In genomic region chr2:180173163-180173562, GRCm38 (mm10) we compare ENCODE assay signal across 8 mouse cellular contexts. TPM values are rescaled to one million over a fixed set of nuclear protein-coding genes. Genes with fewer than 3 reads are reported as not detected.
DNase-seq lines count a peak whose midpoint lies in the region; ATAC-seq and TF ChIP-seq lines count a peak whose summit lies in the region.

No protein-coding gene starts in this region.

- no peak for DNase-seq in heart, adult 8-10 months (ENCODE audit: low spot score)
- DNase-seq in forebrain, embryonic 14.5 days (ENCODE audit: low spot score): no peak
- no peak for DNase-seq in natural killer cell, adult 2 months (ENCODE audit: low spot score in 2 of 2)
- no peak for DNase-seq in gastrocnemius, adult 18-20 months (ENCODE audit: low spot score)
- no peak for DNase-seq in adrenal gland, adult 18-20 months (ENCODE audit: low spot score in 2 of 2)

- H3K27me3 ChIP-seq in heart, embryonic 12.5 days (replicated peaks): no peaks in the 10 kb centered on the region
- no peaks in the 10 kb centered on the region for H3K27me3 ChIP-seq in ES-Bruce4 (ENCODE audit: control insufficient read depth, insufficient read depth, low read length, poor library complexity, severe bottlenecking)
- no peaks in the 10 kb centered on the region for H3K27me3 ChIP-seq in forebrain, embryonic 14.5 days (replicated peaks; ENCODE audit: control insufficient read depth, insufficient read depth, low read length)
- H3K27me3 ChIP-seq in liver, embryonic 16.5 days (ENCODE audit: control insufficient read depth, insufficient read depth, low read depth, low read length): no peaks in the 10 kb centered on the region

- H3K4me3 ChIP-seq in heart, embryonic 12.5 days: peak overlapping the region; percentile 99
- no peak overlapping the region for H3K4me3 ChIP-seq in ES-Bruce4 (ENCODE audit: low read depth, low read length)
- H3K4me3 ChIP-seq in forebrain, embryonic 14.5 days (ENCODE audit: low read depth, low read length): no peak overlapping the region; the same call in 1 of the 2 replicates
- H3K4me3 ChIP-seq in liver, embryonic 16.5 days (ENCODE audit: low read depth, low read length): peak overlapping the region; percentile 97

- peak; percentile 21 for TF ChIP-seq CTCF in ES-Bruce4 (IDR thresholded peaks at IDR 0.05; ENCODE audit: low read depth, low read length)

- peaks cover 16% of the 10 kb centered on the region for H3K4me1 ChIP-seq in heart, embryonic 12.5 days (replicated peaks)
- no peaks in the 10 kb centered on the region for H3K4me1 ChIP-seq in ES-Bruce4 (ENCODE audit: control insufficient read depth, insufficient read depth, low read length)
- peaks cover 10% of the 10 kb centered on the region for H3K4me1 ChIP-seq in forebrain, embryonic 14.5 days (ENCODE audit: control insufficient read depth, insufficient read depth, low read length)
- peaks cover 19% of the 10 kb centered on the region for H3K4me1 ChIP-seq in liver, embryonic 16.5 days (ENCODE audit: control insufficient read depth, low read depth, low read length)

- ATAC-seq in heart, embryonic 12.5 days (ENCODE audit: insufficient number of reproducible peaks, low FRiP score): no peak
- no peak for ATAC-seq in forebrain, embryonic 14.5 days
- ATAC-seq in liver, embryonic 16.5 days (ENCODE audit: low read depth): no peak

- TF ChIP-seq POLR2A in ES-Bruce4 (IDR thresholded peaks at IDR 0.05; ENCODE audit: insufficient read depth, low read length): no peak

- 70% methylated on average over 4 of the region's 4 CpGs for WGBS in heart, embryonic 12.5 days
- 80% methylated on average over 4 of the region's 4 CpGs for WGBS in forebrain, embryonic 14.5 days
- WGBS in liver, embryonic 16.5 days (ENCODE audit: insufficient replicate concordance): 42% methylated on average over 4 of the region's 4 CpGs

- peaks cover 52% of the 10 kb centered on the region for H3K36me3 ChIP-seq in heart, embryonic 12.5 days
- H3K36me3 ChIP-seq in ES-Bruce4 (ENCODE audit: control insufficient read depth, insufficient read depth, low read length, poor library complexity, severe bottlenecking): peaks cover 27% of the 10 kb centered on the region
- H3K36me3 ChIP-seq in forebrain, embryonic 14.5 days (ENCODE audit: control insufficient read depth, insufficient read depth, low read length): peaks cover 54% of the 10 kb centered on the region
- peaks cover 25% of the 10 kb centered on the region for H3K36me3 ChIP-seq in liver, embryonic 16.5 days (ENCODE audit: control insufficient read depth, insufficient read depth)

- no peaks in the 10 kb centered on the region for H3K9me3 ChIP-seq in heart, embryonic 12.5 days (replicated peaks)
- H3K9me3 ChIP-seq in ES-Bruce4 (replicated peaks; ENCODE audit: control insufficient read depth, insufficient read depth, low read length, poor library complexity, severe bottlenecking): no peaks in the 10 kb centered on the region
- H3K9me3 ChIP-seq in forebrain, embryonic 14.5 days (replicated peaks; ENCODE audit: control insufficient read depth, low read length): no peaks in the 10 kb centered on the region
- H3K9me3 ChIP-seq in liver, embryonic 16.5 days (replicated peaks; ENCODE audit: control insufficient read depth, low read length): no peaks in the 10 kb centered on the region

- no peak overlapping the region for H3K27ac ChIP-seq in heart, embryonic 12.5 days (ENCODE audit: poor library complexity, severe bottlenecking)
- no peak overlapping the region for H3K27ac ChIP-seq in ES-Bruce4 (ENCODE audit: insufficient read depth, low read length)
- H3K27ac ChIP-seq in forebrain, embryonic 14.5 days (ENCODE audit: low read depth, low read length): no peak overlapping the region
- no peak overlapping the region for H3K27ac ChIP-seq in liver, embryonic 16.5 days (ENCODE audit: low read length)

- H3K4me2 ChIP-seq in heart, embryonic 12.5 days: peak overlapping the region; percentile 86
- H3K4me2 ChIP-seq in forebrain, embryonic 14.5 days (ENCODE audit: low read length): peak overlapping the region; percentile 98
- peak overlapping the region; percentile 89 for H3K4me2 ChIP-seq in liver, embryonic 16.5 days (ENCODE audit: low read depth, low read length)

- H3K9ac ChIP-seq in heart, embryonic 12.5 days: peak overlapping the region; percentile 100
- H3K9ac ChIP-seq in ES-Bruce4 (ENCODE audit: low read depth, poor library complexity, severe bottlenecking): no peak overlapping the region
- no peak overlapping the region for H3K9ac ChIP-seq in forebrain, embryonic 14.5 days (ENCODE audit: low read length)
- peak overlapping the region; percentile 97 for H3K9ac ChIP-seq in liver, embryonic 16.5 days (ENCODE audit: low read depth, low read length)

- no peak for TF ChIP-seq EP300 in ES-Bruce4 (IDR thresholded peaks at IDR 0.05; ENCODE audit: insufficient read depth, low read depth, low read length)

RNA-seq across cellular contexts. Expression of gene Adrm1, which starts 1.9 kb away (rescaled TPM):
- 150 and 154 TPM in 2 replicates for polyA plus RNA-seq in heart, embryonic 12.5 days (2016; fragmentation: Nextera tagmentation; extraction: Ambion mirVana)
- 10 to 100 TPM; 80.8 to 93.9 (median 90.0) TPM for total RNA-seq in heart, adult 8-10 months (2022)
- polyA plus RNA-seq in ES-Bruce4 (2011; ENCODE audit: insufficient read depth, insufficient read length, low read depth, missing spikeins): 50.0 and 54.3 TPM in 2 replicates
- polyA plus RNA-seq in forebrain, embryonic 14.5 days (2014; fragmentation: Nextera tagmentation; extraction: Ambion mirVana): 147 and 149 TPM in 2 replicates
- polyA plus RNA-seq in liver, embryonic 16.5 days (2015; fragmentation: Nextera tagmentation; extraction: Ambion mirVana): 91.4 and 96.6 TPM in 2 replicates
- 100 to 1,000 TPM; 114 to 119 TPM for total RNA-seq in gastrocnemius, adult 18-20 months (2021)
- total RNA-seq in adrenal gland, adult 18-20 months (2021): 100 to 1,000 TPM; 179 to 198 TPM

RNA-seq across cellular contexts. Expression of gene Lama5, which starts 52.5 kb away (rescaled TPM):
- 31.7 and 38.1 TPM in 2 replicates for polyA plus RNA-seq in heart, embryonic 12.5 days (2016; fragmentation: Nextera tagmentation; extraction: Ambion mirVana)
- total RNA-seq in heart, adult 8-10 months (2022): 100 to 1,000 TPM in 1 of 4 experiments, 10 to 100 TPM in 3; 78.1 to 110 (median 93.3) TPM
- 141 and 145 TPM in 2 replicates for polyA plus RNA-seq in ES-Bruce4 (2011; ENCODE audit: insufficient read depth, insufficient read length, low read depth, missing spikeins)
- polyA plus RNA-seq in forebrain, embryonic 14.5 days (2014; fragmentation: Nextera tagmentation; extraction: Ambion mirVana): 2.7 and 3.5 TPM in 2 replicates
- 2.0 and 2.6 TPM in 2 replicates for polyA plus RNA-seq in liver, embryonic 16.5 days (2015; fragmentation: Nextera tagmentation; extraction: Ambion mirVana)
- 10 to 100 TPM in 1 of 2 experiments, 1 to 10 TPM in 1; 9.6 to 10.6 TPM for total RNA-seq in gastrocnemius, adult 18-20 months (2021)
- 10 to 100 TPM; 31.5 to 61.3 TPM for total RNA-seq in adrenal gland, adult 18-20 months (2021)

RNA-seq across cellular contexts. Expression of gene Osbpl2, which starts 54.1 kb away (rescaled TPM):
- 37.2 and 37.5 TPM in 2 replicates for polyA plus RNA-seq in heart, embryonic 12.5 days (2016; fragmentation: Nextera tagmentation; extraction: Ambion mirVana)
- total RNA-seq in heart, adult 8-10 months (2022): 10 to 100 TPM; 38.2 to 44.9 (median 39.7) TPM
- 18.0 and 18.9 TPM in 2 replicates for polyA plus RNA-seq in ES-Bruce4 (2011; ENCODE audit: insufficient read depth, insufficient read length, low read depth, missing spikeins)
- polyA plus RNA-seq in forebrain, embryonic 14.5 days (2014; fragmentation: Nextera tagmentation; extraction: Ambion mirVana): 59.9 and 66.0 TPM in 2 replicates
- 8.7 and 10.2 TPM in 2 replicates for polyA plus RNA-seq in liver, embryonic 16.5 days (2015; fragmentation: Nextera tagmentation; extraction: Ambion mirVana)
- total RNA-seq in gastrocnemius, adult 18-20 months (2021): 10 to 100 TPM; 16.9 to 18.8 TPM
- total RNA-seq in adrenal gland, adult 18-20 months (2021): 10 to 100 TPM; 36.9 to 37.5 TPM

Comparison
In these comparisons a context has a peak if more than half of its experiments do, and no peak if none do; other contexts are left out.
1. H3K4me3 ChIP-seq: peak in heart, embryonic 12.5 days (single experiment) and liver, embryonic 16.5 days (single experiment); none in ES-Bruce4 (single experiment) and forebrain, embryonic 14.5 days (single experiment).
2. H3K9ac ChIP-seq: peak in heart, embryonic 12.5 days (single experiment) and liver, embryonic 16.5 days (single experiment); none in ES-Bruce4 (single experiment) and forebrain, embryonic 14.5 days (single experiment).
3. Peak in every context shown above with its lines, with median percentiles within 50 percentile points of each other: H3K4me2 ChIP-seq.